Mouse (Mus musculus) hematopoietic stem cell, adult 5-6 weeks (primary cell): ENCODE measurements around the gene Wdr82. TPM values are rescaled to one million over a fixed set of nuclear protein-coding genes. Genes with fewer than 3 reads are reported as not detected.

ENCODE experiments used
- ATAC-seq, 2 experiments: fragments of 125-278 bp in 1 of 2; replicated peaks in 1 of 2; 2 replicates each; pipeline ENCODE4 v1.8.0; 2016 to 2017; ENCODE audit warnings: inconsistent platforms in 2 of 2, mild to moderate bottlenecking in 2 of 2, moderate number of reproducible peaks in 2 of 2, low read depth in 1 of 2, moderate TSS enrichment in 1 of 2; ENCODE audit not compliant: low FRiP score in 2 of 2, poor library complexity in 2 of 2, severe bottlenecking in 2 of 2, insufficient read depth in 1 of 2, low TSS enrichment in 1 of 2
- total RNA-seq: library from RNA; stranded (forward); fragments of 172-1452, 232-1000 nt; gene quantifications from 2 replicates; pipeline ENCODE4 v1.2.3, GENCODE M21; 2017

Wdr82 gene
- total RNA-seq, 1 experiment from 2014 or later = 101 TPM

GRCm38 (mm10) chr9:106209954-106210353 is 39.2 kb downstream of the Wdr82 start:
- no peak for ATAC-seq

- no peak for ATAC-seq
Measured at GRCm38 (mm10) chr9:106210853-106211609, 40.3 kb downstream of the Wdr82 start.

- ATAC-seq = peak; percentile 91 to 95
Measured at GRCm38 (mm10) chr9:106211680-106212593, 41.2 kb downstream of the Wdr82 start.

DNA sequence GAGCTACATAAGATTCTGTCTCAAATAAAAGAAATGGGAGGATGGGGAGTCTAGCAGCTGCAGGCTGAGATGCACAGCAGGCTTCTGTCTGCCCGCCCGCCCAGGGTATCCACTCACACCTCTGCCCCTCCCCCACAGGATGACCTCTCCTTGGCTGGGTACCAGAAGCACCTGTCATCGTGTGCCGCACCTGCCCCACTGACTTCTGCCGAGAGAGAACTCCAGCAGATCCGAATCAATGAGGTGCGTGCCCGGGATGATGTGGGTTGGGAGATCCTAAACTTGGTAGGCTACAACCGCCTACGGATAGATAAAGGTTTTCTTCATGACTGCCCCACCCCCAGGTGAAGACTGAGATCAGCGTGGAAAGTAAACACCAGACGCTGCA is 41.9 kb downstream of the Wdr82 start:
- no peak for ATAC-seq

DNA sequence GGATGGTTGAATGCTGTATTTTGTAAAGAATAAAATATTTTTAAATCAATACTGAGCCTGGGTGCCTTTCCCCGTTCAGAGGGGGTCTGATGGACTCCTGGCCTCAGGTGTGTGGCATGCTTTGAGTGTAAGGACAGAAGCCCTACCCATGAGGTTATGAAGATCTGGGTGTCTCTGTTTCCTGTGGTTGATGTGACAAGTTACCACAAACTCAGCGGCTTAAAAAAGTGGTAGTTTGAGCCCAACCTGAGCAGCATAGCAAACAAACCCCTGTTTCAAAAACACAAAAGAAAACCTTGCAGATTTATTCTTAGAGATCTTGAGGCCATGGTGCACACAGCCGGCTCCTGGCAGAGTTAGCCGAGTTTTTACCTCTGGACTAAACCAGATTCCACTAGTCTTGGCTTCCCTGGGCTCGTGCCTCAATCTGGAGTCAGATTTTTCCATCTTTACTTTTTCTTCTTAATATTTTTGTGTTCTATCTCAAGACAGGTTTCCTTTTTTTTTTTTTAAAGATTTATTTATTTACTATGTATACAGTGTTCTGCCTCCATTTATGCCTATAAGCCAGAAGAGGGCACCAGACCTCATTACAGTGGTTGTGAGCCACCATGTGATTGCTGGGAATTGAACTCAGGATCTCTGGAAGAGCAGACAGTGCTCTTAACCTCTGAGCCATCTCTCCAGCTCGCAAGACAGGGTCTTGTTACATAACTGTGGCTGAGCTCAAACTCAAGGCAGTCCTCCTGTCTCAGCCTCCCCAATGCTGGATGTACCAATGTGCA is 44.8 kb downstream of the Wdr82 start:
- no peak for ATAC-seq

DNA sequence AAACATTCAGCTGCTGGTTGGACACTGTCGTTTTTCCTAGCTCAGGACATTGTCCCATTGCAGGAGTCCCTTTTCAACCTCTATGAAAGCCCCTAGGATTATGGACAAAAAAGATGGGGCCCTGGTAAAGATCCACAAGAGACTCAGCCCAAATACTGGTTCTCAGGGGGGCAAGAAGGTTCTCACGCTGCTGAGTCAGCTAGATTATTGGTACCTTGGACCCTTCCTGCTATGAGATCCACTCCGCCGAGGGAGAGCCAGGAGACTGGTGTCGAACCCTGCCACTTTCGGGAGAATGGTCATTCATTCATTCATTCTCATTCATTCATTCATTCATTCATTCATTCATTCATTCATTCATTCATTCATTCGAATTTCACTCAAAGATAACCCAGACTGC is 46.2 kb downstream of the Wdr82 start:
- ATAC-seq = no peak

DNA sequence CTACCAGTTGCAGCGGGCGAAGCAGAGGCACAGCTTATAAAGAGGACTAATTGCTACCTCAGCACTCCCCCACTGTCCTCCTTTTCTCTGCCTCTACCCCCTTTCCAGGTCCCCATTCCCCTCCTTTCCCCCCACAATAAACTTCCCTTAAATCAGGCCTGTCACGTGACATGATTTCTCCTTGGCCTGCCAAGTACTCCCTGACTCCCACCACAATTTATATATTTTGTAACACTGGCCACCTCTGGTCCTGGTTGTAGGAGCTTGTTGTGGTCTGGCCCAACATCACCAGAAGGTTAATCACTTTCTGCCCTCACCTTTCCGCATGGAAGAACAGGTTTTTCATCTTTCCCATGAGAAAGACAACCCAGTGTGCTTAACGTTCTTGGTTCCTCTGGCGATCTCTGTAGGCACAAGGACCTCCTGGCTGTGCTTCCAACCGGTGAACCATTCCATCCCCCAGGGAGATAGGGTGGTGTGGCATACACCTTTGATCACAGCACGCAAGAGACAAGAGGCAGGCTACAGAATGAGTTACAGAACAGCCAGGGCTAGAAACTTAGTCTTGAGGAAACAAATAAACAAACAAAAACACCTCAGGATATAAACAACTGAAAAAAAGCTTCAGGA is 50.3 kb downstream of the Wdr82 start:
- ATAC-seq = no peak

DNA sequence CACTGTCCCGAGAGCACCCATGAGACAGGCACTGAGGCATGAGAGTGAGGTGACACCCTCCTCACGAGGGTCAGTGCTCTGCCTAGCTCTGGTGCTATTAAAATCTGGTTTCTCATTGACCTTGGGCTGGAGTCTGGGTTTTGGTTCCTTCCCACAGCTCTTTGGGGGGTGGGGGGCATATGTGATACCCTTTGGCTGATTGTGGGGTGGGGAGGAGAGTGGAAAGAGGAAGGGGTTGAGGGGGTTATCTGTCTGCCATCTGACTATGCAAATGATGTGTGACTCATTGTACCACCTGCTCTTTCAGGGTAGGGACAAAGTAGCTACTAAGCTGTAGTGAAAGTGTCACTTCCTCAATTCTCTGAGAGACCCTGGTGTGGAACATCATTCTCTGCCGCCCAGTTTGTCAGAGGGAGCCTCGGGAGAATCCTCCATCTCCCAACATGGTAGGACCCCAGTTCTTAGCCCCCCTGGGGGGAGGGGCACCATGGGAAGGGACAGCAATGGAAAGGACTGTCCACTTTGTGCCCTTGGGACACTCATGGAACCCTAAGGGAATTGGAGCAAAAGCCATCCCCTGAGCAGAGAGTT is 51.6 kb downstream of the Wdr82 start, which contains the start of gene Tlr9:
TSS of gene Tlr9 (plus strand) at position 338 of the 591 bp plus-strand sequence.
- peak; percentile 41 to 55; a peak in 3 of 4 replicates for ATAC-seq

- peak in 1 of 2 experiments; percentile 30; a peak in 1 of 4 replicates for ATAC-seq
Measured at GRCm38 (mm10) chr9:106222994-106223393, 52.3 kb downstream of the Wdr82 start.

- no peak for ATAC-seq
Measured at GRCm38 (mm10) chr9:106225469-106226150, 54.9 kb downstream of the Wdr82 start.

GRCm38 (mm10) chr9:106226151-106226682 is 55.5 kb downstream of the Wdr82 start:
- ATAC-seq = peak; percentile 42 to 67

DNA sequence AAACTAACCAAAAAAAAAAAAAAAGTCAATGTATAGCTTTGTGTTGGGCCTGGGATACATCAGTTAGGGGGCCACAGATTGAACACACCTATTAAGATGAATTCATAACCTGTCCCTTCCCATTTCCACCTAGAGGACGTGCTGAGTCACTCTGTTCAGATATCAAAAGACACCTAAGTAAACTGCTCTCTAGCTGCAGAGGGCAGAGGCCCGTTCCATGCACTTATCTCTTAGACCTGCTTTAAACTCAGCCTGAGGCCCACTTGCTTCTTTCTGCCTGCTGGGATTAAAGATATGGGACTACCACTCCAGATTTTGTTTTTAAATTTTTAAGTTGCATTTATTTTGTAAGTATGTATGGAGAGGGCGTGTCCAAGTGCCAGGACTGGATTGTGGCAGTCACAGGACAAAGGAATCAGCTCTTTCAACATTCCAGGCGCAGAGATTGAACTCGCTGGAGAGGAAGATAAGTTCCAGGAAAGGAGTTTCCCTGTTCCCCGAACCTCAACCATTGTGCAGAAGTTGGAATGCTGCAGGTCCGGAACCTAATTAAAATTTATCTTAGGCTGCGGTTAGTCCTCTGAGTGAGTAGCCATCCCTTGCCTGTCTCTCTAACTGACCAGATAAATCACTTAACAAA is 57.2 kb downstream of the Wdr82 start:
- no peak for ATAC-seq

GRCm38 (mm10) chr9:106230051-106230733 is 59.5 kb downstream of the Wdr82 start:
- ATAC-seq = peak; percentile 54 to 59

DNA sequence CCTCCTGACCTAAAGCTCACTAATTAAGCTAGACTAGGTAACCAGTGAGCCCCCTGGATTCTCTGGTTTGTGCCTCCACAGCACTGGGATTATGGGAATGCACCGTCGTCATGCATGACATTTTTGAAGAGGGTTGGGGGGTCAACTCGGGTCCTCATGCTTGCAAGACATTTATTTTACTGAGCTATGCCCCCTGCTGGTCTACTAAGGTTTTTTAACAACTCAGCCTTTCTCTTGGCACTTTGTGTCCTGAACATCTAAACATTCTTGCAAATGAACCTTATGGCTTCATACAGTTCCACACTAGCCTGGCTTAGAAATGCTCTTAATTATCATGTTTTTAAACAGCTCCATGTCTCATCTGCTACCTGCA is 60.0 kb downstream of the Wdr82 start:
- no peak for ATAC-seq

DNA sequence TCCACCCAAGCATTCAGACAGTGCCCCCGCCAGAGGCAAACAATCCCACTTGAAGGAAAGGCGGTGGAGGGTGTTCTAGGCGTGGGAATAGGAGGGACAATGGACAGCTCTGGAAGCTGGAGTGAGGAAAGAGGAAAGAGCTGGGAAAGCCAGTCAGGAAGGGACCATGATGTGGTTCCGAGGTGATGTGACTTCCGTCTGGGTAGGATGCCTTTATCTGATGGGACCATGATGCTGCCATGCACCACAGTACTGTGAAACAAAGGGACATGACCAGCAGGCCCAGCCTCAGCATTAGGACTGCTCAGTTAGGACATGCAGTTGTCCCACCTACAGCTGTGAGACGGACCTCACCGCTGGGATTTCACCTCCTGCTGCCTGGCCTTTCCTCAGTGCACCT is 60.5 kb downstream of the Wdr82 start:
- no peak for ATAC-seq
